Mouse (Mus musculus) CH12.LX (cell line): ENCODE data around the gene Phf2. TPM values are rescaled to one million over a fixed set of nuclear protein-coding genes. Genes with fewer than 3 reads are reported as not detected.

Experiments
- DNase-seq: peaks from one replicate; pipeline ENCODE4 v3.0.0-alpha.2; 2013; ENCODE audit errors: extremely low read depth
- H3K27ac ChIP-seq: 2 replicates; pipeline ENCODE4 v1.5.1; 2012; ENCODE audit warnings: low read depth, mild to moderate bottlenecking, control low read depth, moderate library complexity; ENCODE audit not compliant: insufficient read depth
- H3K27me3 ChIP-seq: replicated peaks from 2 replicates; pipeline ENCODE3; 2012; ENCODE audit warnings: inconsistent platforms
- H3K36me3 ChIP-seq, 2 experiments: replicated peaks in 1 of 2; 2 replicates each; pipeline versions ENCODE3 to v1.6.1; 2012; ENCODE audit warnings: inconsistent platforms in 1 of 2, low read length in 1 of 2, mild to moderate bottlenecking in 1 of 2, mixed read lengths in 1 of 2, moderate library complexity in 1 of 2; ENCODE audit not compliant: control insufficient read depth in 1 of 2, insufficient read depth in 1 of 2
- H3K4me1 ChIP-seq, 2 experiments: 2 replicates each; pipeline ENCODE4 v1.6.1; 2012; ENCODE audit warnings: inconsistent platforms in 1 of 2, moderate library complexity in 1 of 2; ENCODE audit not compliant: insufficient read depth in 2 of 2, control insufficient read depth in 1 of 2
- H3K4me2 ChIP-seq: 2 replicates; pipeline ENCODE4 v1.6.1; 2012; ENCODE audit warnings: low read depth, mild to moderate bottlenecking, control low read depth; ENCODE audit not compliant: poor library complexity, insufficient read depth, severe bottlenecking
- H3K4me3 ChIP-seq, 3 experiments: fragments of 150-350 bp in 1 of 3; sonication (generic) in 1 of 3; replicated peaks in 1 of 3; 2 replicates each; pipeline versions ENCODE3 to v1.5.1; 2011 to 2012; ENCODE audit warnings: low read depth in 2 of 3, low read length in 2 of 3, mild to moderate bottlenecking in 2 of 3, moderate library complexity in 2 of 3, control low read depth in 1 of 3, improper control_type of control experiment in 1 of 3, inconsistent platforms in 1 of 3, mixed read lengths in 1 of 3; ENCODE audit not compliant: poor library complexity in 1 of 3
- H3K79me2 ChIP-seq: replicated peaks from 2 replicates; pipeline ENCODE4 v1.6.1; 2012; ENCODE audit warnings: mild to moderate bottlenecking, moderate library complexity; ENCODE audit not compliant: control insufficient read depth, poor library complexity, insufficient read depth, severe bottlenecking; ENCODE audit errors: extremely low read depth
- H3K9ac ChIP-seq: 2 replicates; pipeline ENCODE4 v1.6.1; 2012; ENCODE audit warnings: low read depth, mild to moderate bottlenecking, control low read depth, moderate library complexity; ENCODE audit not compliant: insufficient read depth
- H3K9me3 ChIP-seq: replicated peaks from 2 replicates; pipeline ENCODE3; 2012; ENCODE audit warnings: low read length, inconsistent platforms, mixed read lengths
- BHLHE40 ChIP-seq: IDR thresholded peaks from 2 replicates; pipeline ENCODE4 v1.6.1; 2011; ENCODE audit warnings: mild to moderate bottlenecking, low read depth, low read length, improper control_type of control experiment
- CHD1 ChIP-seq: IDR thresholded peaks from 2 replicates; pipeline ENCODE4 v1.6.1; 2012; ENCODE audit warnings: low read depth, low read length, improper control_type of control experiment, inconsistent platforms
- EP300 ChIP-seq: IDR thresholded peaks from 2 replicates; pipeline ENCODE4 v1.6.1; 2011; ENCODE audit warnings: low read length, improper control_type of control experiment
- ETS1 ChIP-seq: conservative IDR thresholded peaks from 2 replicates; pipeline ENCODE4 v1.6.1; 2012; ENCODE audit warnings: low read depth, mild to moderate bottlenecking, inconsistent platforms, low read length, improper control_type of control experiment, moderate library complexity
- IRF4 ChIP-seq: IDR thresholded peaks from 2 replicates; pipeline ENCODE4 v1.6.1; 2014; ENCODE audit warnings: low read depth, mild to moderate bottlenecking, inconsistent platforms, low read length, improper control_type of control experiment
- JUND ChIP-seq: conservative IDR thresholded peaks from 2 replicates; pipeline ENCODE4 v1.6.1; 2011; ENCODE audit warnings: low read depth, low read length, improper control_type of control experiment
- KAT2A ChIP-seq: IDR thresholded peaks from 2 replicates; pipeline ENCODE4 v1.6.1; 2012; ENCODE audit warnings: low read length, improper control_type of control experiment, inconsistent platforms; ENCODE audit not compliant: insufficient replicate concordance
- MAFK ChIP-seq: IDR thresholded peaks from 2 replicates; pipeline ENCODE4 v1.6.1; 2011; ENCODE audit warnings: low read length, improper control_type of control experiment; ENCODE audit not compliant: insufficient replicate concordance
- MAX ChIP-seq: IDR thresholded peaks from 2 replicates; pipeline ENCODE4 v1.6.1; 2011; ENCODE audit warnings: low read length, improper control_type of control experiment
- MAZ ChIP-seq: IDR thresholded peaks from 2 replicates; pipeline ENCODE4 v1.6.1; 2012; ENCODE audit warnings: low read depth, mild to moderate bottlenecking, inconsistent platforms, low read length, improper control_type of control experiment, moderate library complexity
- MEF2A ChIP-seq: IDR thresholded peaks from 2 replicates; pipeline ENCODE4 v1.6.1; 2014; ENCODE audit warnings: low read depth, mild to moderate bottlenecking, inconsistent platforms, low read length, improper control_type of control experiment, borderline replicate concordance
- NELFE ChIP-seq: IDR thresholded peaks from 2 replicates; pipeline ENCODE4 v1.6.1; 2011; ENCODE audit warnings: low read depth, low read length, improper control_type of control experiment
- NRF1 ChIP-seq: IDR thresholded peaks from 2 replicates; pipeline ENCODE4 v1.6.1; 2014; ENCODE audit warnings: low read depth, mild to moderate bottlenecking, inconsistent platforms, low read length, improper control_type of control experiment, moderate library complexity
- POLR2A ChIP-seq: IDR thresholded peaks from 2 replicates; pipeline ENCODE4 v1.6.1; 2011; ENCODE audit warnings: low read depth, mild to moderate bottlenecking, improper control_type of control experiment, low read length
- POLR2AphosphoS2 ChIP-seq: IDR thresholded peaks from 2 replicates; pipeline ENCODE4 v1.6.1; 2011; ENCODE audit warnings: low read depth, low read length, improper control_type of control experiment
- RAD21 ChIP-seq: IDR thresholded peaks from 2 replicates; pipeline ENCODE4 v1.6.1; 2011; ENCODE audit warnings: low read depth, mild to moderate bottlenecking, low read length, improper control_type of control experiment, moderate library complexity
- SIN3A ChIP-seq: IDR thresholded peaks from 2 replicates; pipeline ENCODE4 v1.6.1; 2012; ENCODE audit warnings: low read length, improper control_type of control experiment, inconsistent platforms
- TBP ChIP-seq: conservative IDR thresholded peaks from 2 replicates; pipeline ENCODE4 v1.6.1; 2011; ENCODE audit warnings: low read depth, low read length, improper control_type of control experiment
- TCF12 ChIP-seq: IDR thresholded peaks from 2 replicates; pipeline ENCODE4 v1.6.1; 2014; ENCODE audit warnings: low read depth, mild to moderate bottlenecking, inconsistent platforms, low read length, improper control_type of control experiment
- USF1 ChIP-seq: IDR thresholded peaks from 2 replicates; pipeline ENCODE4 v1.6.1; 2014; ENCODE audit warnings: low read depth, mild to moderate bottlenecking, inconsistent platforms, low read length, improper control_type of control experiment
- ZC3H11A ChIP-seq: IDR thresholded peaks from 2 replicates; pipeline ENCODE4 v1.6.1; 2012; ENCODE audit warnings: low read depth, mild to moderate bottlenecking, inconsistent platforms, low read length, improper control_type of control experiment
- ZKSCAN1 ChIP-seq: IDR thresholded peaks from 2 replicates; pipeline ENCODE4 v1.6.1; 2012; ENCODE audit warnings: low read depth, inconsistent platforms, low read length, improper control_type of control experiment, borderline replicate concordance
- dilution Hi-C: fragments of 300-500 bp; cut with MboI; formaldehyde crosslinking; loops from 2 replicates; pipeline ENCODE4 v1.14.3; 2020; ENCODE audit warnings: low sequenced_read_pairs; ENCODE audit not compliant: extremely low pct_unique_long_range_greater_than_20kb, extremely low pct_ligation_motif_present
- in situ Hi-C: fragments of 300-500 bp; cut with MboI; formaldehyde crosslinking; loops from 3 replicates; pipeline ENCODE4 v1.14.3; 2019; ENCODE audit warnings: low sequenced_read_pairs, low pct_ligation_motif_present, low pct_unique_long_range_greater_than_20kb, mixed read lengths
- polyA plus RNA-seq: library from polyadenylated mRNA; unstranded; fragments of >175 nt; gene quantifications from 2 replicates; pipeline ENCODE4 v1.2.1, GENCODE M21; 2012; ENCODE audit warnings: low read depth; ENCODE audit not compliant: insufficient read length
- total RNA-seq, 2 experiments: library from RNA; depleted of rRNA; stranded (reverse); fragments of 300-350 nt in 1 of 2; fragments of >200 nt in 1 of 2; gene quantifications; 2 replicates each; pipeline ENCODE4 v1.2.3; 2012 to 2014

Phf2 gene
- total and polyA plus RNA-seq, 3 experiments, result 2.3 to 14.2 (median 6.7) TPM

GRCm38 (mm10) chr13:48779592-48780344 is 91.2 kb downstream of the Phf2 start:
- dilution Hi-C loops, result no loop called here
- DNase-seq, result no peak
- H3K9ac ChIP-seq, result no peak overlapping the region

GRCm38 (mm10) chr13:48778138-48778537 is 92.8 kb downstream of the Phf2 start:
- Histone ChIP-seq H3K4me3 (no peak overlapping the region), H3K4me1 (peaks cover 6 to 33% of the 10 kb centered on the region in 2 experiments; a peak in 2 of 4 replicates), H3K9me3 (no peaks in the 10 kb centered on the region), H3K4me2 (no peak overlapping the region), H3K9ac (no peak overlapping the region), H3K36me3 (no peaks in the 10 kb centered on the region), H3K79me2 (no peaks in the 10 kb centered on the region), H3K27me3 (no peaks in the 10 kb centered on the region), H3K27ac (no peak overlapping the region)
- dilution Hi-C loops (no loop called here), in situ Hi-C loops (no loop called here)
- TF ChIP-seq BHLHE40 (peak; percentile 66), SIN3A (no peak), USF1 (peak; percentile 11; the same call in 1 of the 2 replicates), TBP (no peak)
- peak; percentile 77 for DNase-seq

More at GRCm38 (mm10) chr13:48779592-48780344, 91.2 kb downstream of the Phf2 start:
- H3K27ac ChIP-seq, result no peak overlapping the region
- in situ Hi-C loops, result no loop called here
- no peaks in the 10 kb centered on the region for H3K36me3 ChIP-seq
- H3K4me2 ChIP-seq, result no peak overlapping the region
- H3K79me2 ChIP-seq, result no peaks in the 10 kb centered on the region
- TF ChIP-seq CHD1 (no peak), NRF1 (no peak), MAFK (no peak), MAZ (no peak), EP300 (no peak), SIN3A (no peak), MEF2A (no peak), RAD21 (no peak), IRF4 (no peak), TBP (no peak)
- TF ChIP-seq, all 38 proteins: peak for 0
- Histone ChIP-seq H3K4me1 (peaks cover 6 to 49% of the 10 kb centered on the region in 2 experiments; a peak in 2 of 4 replicates), H3K4me3 (no peak overlapping the region), H3K27me3 (no peaks in the 10 kb centered on the region), H3K9me3 (no peaks in the 10 kb centered on the region)

GRCm38 (mm10) chr13:48774506-48774905 is 96.4 kb downstream of the Phf2 start:
- Histone ChIP-seq H3K4me2 (no peak overlapping the region), H3K27me3 (no peaks in the 10 kb centered on the region), H3K27ac (no peak overlapping the region), H3K79me2 (no peaks in the 10 kb centered on the region), H3K9ac (no peak overlapping the region)
- in situ Hi-C loops, result no loop called here
- TF ChIP-seq MAZ (no peak), NELFE (no peak), IRF4 (no peak), KAT2A (no peak), NRF1 (no peak), ZC3H11A (no peak), ZKSCAN1 (no peak), TCF12 (no peak), MAFK (no peak), MEF2A (no peak), SIN3A (no peak), POLR2A (no peak), ETS1 (no peak), MAX (no peak), JUND (no peak), POLR2AphosphoS2 (no peak)
- TF ChIP-seq, all 38 proteins: peak for 0
- no peak for DNase-seq
- dilution Hi-C loops, result no loop called here
- Histone ChIP-seq H3K4me1 (peaks cover 6 to 18% of the 10 kb centered on the region in 2 experiments; a peak in 2 of 4 replicates), H3K9me3 (no peaks in the 10 kb centered on the region), H3K36me3 (no peaks in the 10 kb centered on the region), H3K4me3 (no peak overlapping the region)
